Mouse (Mus musculus) heart, adult 2 months (tissue): ENCODE measurements at regions not wholly inside any gene's neighbourhood (a gene's known extent, or its start where the extent isn't known, plus 50 kb on each side); places are given as distances from the start of the nearest gene placed in this dataset.

Experiments
- CTCF ChIP-seq: fragments of 200-600 bp; IDR thresholded peaks from 2 replicates; pipeline ENCODE4 v1.8.1; 2022; ENCODE audit warnings: antibody characterized with exemption, mild to moderate bottlenecking, moderate library complexity
- EP300 ChIP-seq: fragments of 200-500 bp; IDR thresholded peaks from 2 replicates; pipeline ENCODE4 v1.6.1; 2011; ENCODE audit warnings: low read depth, low read length, control low read depth; ENCODE audit not compliant: insufficient read depth
- POLR2A ChIP-seq: fragments of 200-500 bp; IDR thresholded peaks from 2 replicates; pipeline ENCODE4 v1.6.1; 2011; ENCODE audit warnings: mild to moderate bottlenecking, low read depth, low read length, control low read depth; ENCODE audit not compliant: insufficient read depth

GRCm38 (mm10) chr1:47854372-47854771 lies 961.7 kb upstream of the Slc39a10 start:
- TF ChIP-seq CTCF, result no peak
- TF ChIP-seq EP300, result no peak
- TF ChIP-seq POLR2A, result no peak
